Mouse (Mus musculus): ENCODE measurements around the gene Nhej1. TPM values are rescaled to one million over a fixed set of nuclear protein-coding genes. Genes with fewer than 3 reads are reported as not detected.

The Nhej1 gene
- total and polyA plus RNA-seq, 3 experiments = 0.47 to 12.3 (median 2.5) TPM

GRCm38 (mm10) chr1:74961722-74962121 is 163.3 kb downstream of the Nhej1 start:
- no peak for ATAC-seq (ENCODE audit: extremely low read depth, insufficient number of reproducible peaks, low FRiP score, poor library complexity, severe bottlenecking)
- no peaks in the 10 kb centered on the region for H3K4me1 ChIP-seq (ENCODE audit: insufficient read depth, low read depth, low read length)
- H3K27me3 ChIP-seq (ENCODE audit: insufficient read depth, low read length) = peaks cover 10% of the 10 kb centered on the region
- H3K36me3 ChIP-seq (replicated peaks) = peaks cover 2% of the 10 kb centered on the region
- DNase-seq (ENCODE audit: low spot score) = no peak
- no peaks in the 10 kb centered on the region for H3K9me3 ChIP-seq (replicated peaks)
- TF ChIP-seq GATA1 (IDR thresholded peaks at IDR 0.05; ENCODE audit: borderline replicate concordance, low read length) (no peak), POLR2AphosphoS5 (IDR thresholded peaks at IDR 0.05; ENCODE audit: insufficient replicate concordance, low read depth, low read length) (no peak), TAL1 (conservative IDR thresholded peaks at IDR 0.05; ENCODE audit: low read depth, low read length) (no peak), CTCF (IDR thresholded peaks at IDR 0.05; ENCODE audit: low read depth, low read length) (no peak), GATA2 (IDR thresholded peaks at IDR 0.05; ENCODE audit: borderline replicate concordance, low read depth, low read length) (no peak)
- no peak overlapping the region for H3K4me3 ChIP-seq (ENCODE audit: low read depth, low read length)

GRCm38 (mm10) chr1:74960059-74960458 is 164.9 kb downstream of the Nhej1 start:
- no peaks in the 10 kb centered on the region for H3K36me3 ChIP-seq (replicated peaks)
- H3K4me3 ChIP-seq (ENCODE audit: low read depth, low read length) = no peak overlapping the region
- peaks cover 13% of the 10 kb centered on the region for H3K27me3 ChIP-seq (ENCODE audit: insufficient read depth, low read length)
- TF ChIP-seq TAL1 (conservative IDR thresholded peaks at IDR 0.05; ENCODE audit: low read depth, low read length) (no peak), GATA1 (IDR thresholded peaks at IDR 0.05; ENCODE audit: borderline replicate concordance, low read length) (no peak), POLR2AphosphoS5 (IDR thresholded peaks at IDR 0.05; ENCODE audit: insufficient replicate concordance, low read depth, low read length) (no peak), GATA2 (IDR thresholded peaks at IDR 0.05; ENCODE audit: borderline replicate concordance, low read depth, low read length) (no peak), CTCF (IDR thresholded peaks at IDR 0.05; ENCODE audit: low read depth, low read length) (no peak)
- H3K4me1 ChIP-seq (ENCODE audit: insufficient read depth, low read depth, low read length) = no peaks in the 10 kb centered on the region
- no peak for DNase-seq (ENCODE audit: low spot score)
- H3K9me3 ChIP-seq (replicated peaks) = no peaks in the 10 kb centered on the region
- ATAC-seq (ENCODE audit: extremely low read depth, insufficient number of reproducible peaks, low FRiP score, poor library complexity, severe bottlenecking) = no peak

- Histone ChIP-seq H3K4me1 (ENCODE audit: insufficient read depth, low read depth, low read length) (no peaks in the 10 kb centered on the region), H3K4me3 (ENCODE audit: low read depth, low read length) (no peak within 1 kb of the TSS; the same call in 1 of the 2 replicates), H3K27me3 (ENCODE audit: insufficient read depth, low read length) (peaks cover 22% of the 10 kb centered on the region), H3K9me3 (replicated peaks) (peaks cover 21% of the 10 kb centered on the region), H3K36me3 (replicated peaks) (no peaks in the 10 kb centered on the region)
- no peak for DNase-seq (ENCODE audit: low spot score)
- ATAC-seq (ENCODE audit: extremely low read depth, insufficient number of reproducible peaks, low FRiP score, poor library complexity, severe bottlenecking) = no peak
- no peak for TF ChIP-seq TAL1 (conservative IDR thresholded peaks at IDR 0.05; ENCODE audit: low read depth, low read length)
- no peak for TF ChIP-seq GATA1 (IDR thresholded peaks at IDR 0.05; ENCODE audit: borderline replicate concordance, low read length)
- TF ChIP-seq POLR2AphosphoS5 (IDR thresholded peaks at IDR 0.05; ENCODE audit: insufficient replicate concordance, low read depth, low read length) = no peak
- TF ChIP-seq GATA2 (IDR thresholded peaks at IDR 0.05; ENCODE audit: borderline replicate concordance, low read depth, low read length) = no peak
- no peak for TF ChIP-seq CTCF (IDR thresholded peaks at IDR 0.05; ENCODE audit: low read depth, low read length)
These were observed 173.3 kb downstream of the Nhej1 start, which contains the start of gene Ihh for GRCm38 (mm10) chr1:74951556-74952210. Gene Ihh (minus strand): TSS chr1:74951672.

GRCm38 (mm10) chr1:74950576-74951490 is 174.2 kb downstream of the Nhej1 start:
- Histone ChIP-seq H3K9me3 (replicated peaks) (peaks cover 21% of the 10 kb centered on the region), H3K4me3 (ENCODE audit: low read depth, low read length) (no peak overlapping the region; the same call in 1 of the 2 replicates), H3K27me3 (ENCODE audit: insufficient read depth, low read length) (peaks cover 30% of the 10 kb centered on the region), H3K36me3 (replicated peaks) (no peaks in the 10 kb centered on the region), H3K4me1 (ENCODE audit: insufficient read depth, low read depth, low read length) (no peaks in the 10 kb centered on the region)
- ATAC-seq (ENCODE audit: extremely low read depth, insufficient number of reproducible peaks, low FRiP score, poor library complexity, severe bottlenecking) (no peak), DNase-seq (ENCODE audit: low spot score) (no peak)
- TF ChIP-seq GATA2 (IDR thresholded peaks at IDR 0.05; ENCODE audit: borderline replicate concordance, low read depth, low read length) (no peak), CTCF (IDR thresholded peaks at IDR 0.05; ENCODE audit: low read depth, low read length) (no peak), GATA1 (IDR thresholded peaks at IDR 0.05; ENCODE audit: borderline replicate concordance, low read length) (no peak), TAL1 (conservative IDR thresholded peaks at IDR 0.05; ENCODE audit: low read depth, low read length) (no peak)

GRCm38 (mm10) chr1:74950066-74950465 is 174.9 kb downstream of the Nhej1 start:
- ATAC-seq (ENCODE audit: extremely low read depth, insufficient number of reproducible peaks, low FRiP score, poor library complexity, severe bottlenecking) (no peak), DNase-seq (ENCODE audit: low spot score) (no peak)
- TF ChIP-seq GATA2 (IDR thresholded peaks at IDR 0.05; ENCODE audit: borderline replicate concordance, low read depth, low read length) (no peak), CTCF (IDR thresholded peaks at IDR 0.05; ENCODE audit: low read depth, low read length) (no peak), GATA1 (IDR thresholded peaks at IDR 0.05; ENCODE audit: borderline replicate concordance, low read length) (no peak), POLR2AphosphoS5 (IDR thresholded peaks at IDR 0.05; ENCODE audit: insufficient replicate concordance, low read depth, low read length) (no peak), TAL1 (conservative IDR thresholded peaks at IDR 0.05; ENCODE audit: low read depth, low read length) (no peak)
- Histone ChIP-seq H3K27me3 (ENCODE audit: insufficient read depth, low read length) (peaks cover 28% of the 10 kb centered on the region; the same call in 1 of the 2 replicates), H3K9me3 (replicated peaks) (peaks cover 21% of the 10 kb centered on the region), H3K4me3 (ENCODE audit: low read depth, low read length) (no peak overlapping the region), H3K36me3 (replicated peaks) (no peaks in the 10 kb centered on the region), H3K4me1 (ENCODE audit: insufficient read depth, low read depth, low read length) (no peaks in the 10 kb centered on the region)

GRCm38 (mm10) chr1:74949666-74950050 is 175.3 kb downstream of the Nhej1 start:
- Histone ChIP-seq H3K4me3 (ENCODE audit: low read depth, low read length) (no peak overlapping the region), H3K27me3 (ENCODE audit: insufficient read depth, low read length) (peaks cover 28% of the 10 kb centered on the region; the same call in 1 of the 2 replicates), H3K4me1 (ENCODE audit: insufficient read depth, low read depth, low read length) (no peaks in the 10 kb centered on the region), H3K36me3 (replicated peaks) (no peaks in the 10 kb centered on the region), H3K9me3 (replicated peaks) (peaks cover 21% of the 10 kb centered on the region)
- ATAC-seq (ENCODE audit: extremely low read depth, insufficient number of reproducible peaks, low FRiP score, poor library complexity, severe bottlenecking) (no peak), DNase-seq (ENCODE audit: low spot score) (no peak)
- no peak for TF ChIP-seq GATA2 (IDR thresholded peaks at IDR 0.05; ENCODE audit: borderline replicate concordance, low read depth, low read length)

Data from G1E (cell line).